Mouse (Mus musculus): ENCODE measurements around the gene Defa35.
"Not testable (repeated sequence)": the region's sequence is repeated elsewhere in the genome, so short reads cannot be mapped to it uniquely, and the experiment has no call there.

Defa35 gene

DNA sequence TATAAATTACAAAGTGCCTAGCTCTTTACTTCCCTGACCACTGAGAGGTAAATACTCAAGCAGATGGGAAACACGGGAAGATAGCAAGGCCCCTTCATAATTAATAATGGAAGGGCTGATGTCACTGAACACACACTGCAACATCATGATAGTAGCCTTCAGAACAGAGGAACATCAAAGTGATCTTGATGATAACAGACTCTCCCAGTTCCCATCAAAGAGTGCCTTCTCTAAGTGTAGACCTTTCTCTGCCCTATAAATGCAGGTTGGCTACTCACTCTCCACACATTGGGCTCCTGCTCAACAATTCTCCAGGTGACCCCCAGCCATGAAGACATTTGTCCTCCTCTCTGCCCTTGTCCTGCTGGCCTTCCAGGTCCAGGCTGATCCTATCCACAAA lies at the start of gene Defa35:
Defa35 (plus strand) TSS at position 301 of the 400 bp plus-strand sequence.
- not testable (repeated sequence) for DNase-seq (ENCODE audit: low spot score)

DNA sequence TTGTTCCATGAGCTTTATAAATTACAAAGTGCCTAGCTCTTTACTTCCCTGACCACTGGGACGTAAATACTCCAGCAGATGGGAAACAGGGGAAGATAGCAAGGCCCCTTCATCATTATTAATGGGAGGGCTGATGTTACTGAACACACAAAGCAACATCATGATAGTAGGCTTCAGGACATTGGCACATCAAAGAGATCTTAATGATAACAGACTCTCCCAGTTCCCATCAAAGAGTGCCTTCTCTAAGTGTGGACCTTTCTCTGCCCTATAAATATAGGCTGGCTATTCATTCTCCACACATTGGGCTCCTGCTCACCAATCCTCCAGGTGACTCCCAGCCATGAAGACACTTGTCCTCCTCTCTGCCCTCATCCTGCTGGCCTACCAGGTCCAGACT lies 39.6 kb upstream of the Defa35 start, which contains the start of gene Defa21:
Defa21 (plus strand) TSS at position 301 of the 400 bp plus-strand sequence.
- DNase-seq (ENCODE audit: low spot score), result not testable (repeated sequence)

DNA sequence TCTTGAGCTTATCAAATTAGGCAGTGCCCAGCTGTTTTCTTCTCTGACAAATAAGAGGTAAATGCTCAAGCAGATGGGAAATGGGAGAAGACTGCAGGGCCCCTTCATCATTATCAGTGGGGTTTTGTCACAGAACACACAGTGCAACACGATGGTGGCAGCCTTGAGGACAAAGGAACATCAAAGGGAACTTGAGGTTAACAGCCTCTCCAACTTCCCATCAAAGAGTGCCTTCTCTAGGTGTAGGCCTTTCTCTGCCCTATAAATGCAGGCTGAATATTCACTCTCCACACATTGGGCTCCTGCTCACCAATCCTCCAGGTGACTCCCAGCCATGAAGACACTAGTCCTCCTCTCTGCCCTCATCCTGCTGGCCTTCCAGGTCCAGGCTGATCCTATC lies 10.1 kb upstream of the Defa35 start, which contains the start of gene Defa23:
Defa23 (plus strand) TSS at position 301 of the 400 bp plus-strand sequence.
- DNase-seq (ENCODE audit: low spot score), result not testable (repeated sequence)

DNA sequence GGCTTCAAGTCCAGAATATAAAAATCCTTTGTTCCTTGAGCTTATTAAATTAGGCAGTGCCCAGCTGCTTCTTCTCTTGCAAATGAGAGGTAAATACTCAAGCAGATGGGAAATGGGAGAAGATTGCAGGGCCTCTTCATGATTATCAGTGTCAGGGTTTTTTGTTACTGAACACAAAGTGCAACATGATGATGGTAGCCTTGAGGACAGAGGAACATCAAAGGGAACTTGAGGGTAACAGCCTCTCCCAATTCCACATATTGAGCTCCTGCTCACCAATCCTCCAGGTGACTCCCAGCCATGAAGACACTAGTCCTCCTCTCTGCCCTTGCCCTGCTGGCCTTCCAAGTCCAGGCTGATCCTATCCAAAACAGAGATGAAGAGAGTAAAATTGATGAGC lies 19.3 kb downstream of the Defa35 start, which contains the start of gene Defa25:
Defa25 (plus strand) TSS at position 301 of the 400 bp plus-strand sequence.
- DNase-seq (ENCODE audit: low spot score), result not testable (repeated sequence)

DNA sequence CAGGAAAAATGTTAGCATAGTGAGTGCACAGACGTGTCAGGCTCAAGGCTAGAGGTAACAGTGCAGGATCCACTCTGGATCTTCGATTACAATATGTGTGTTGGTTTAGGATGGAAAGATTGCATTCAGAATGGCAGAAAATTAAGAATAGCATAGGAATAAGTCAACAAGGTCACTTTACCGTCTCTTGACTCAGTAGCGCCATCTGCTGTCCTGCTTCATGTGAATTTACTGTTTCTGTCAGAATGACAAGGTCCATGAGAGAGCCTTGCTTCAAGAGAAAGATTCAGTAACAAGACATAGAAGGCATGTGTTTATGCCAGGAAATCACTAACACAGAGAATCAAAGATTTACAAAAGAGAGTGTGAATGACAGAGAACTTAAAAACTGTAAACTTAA lies 28.3 kb downstream of the Defa35 start:
- DNase-seq (ENCODE audit: low spot score), result no peak

DNA sequence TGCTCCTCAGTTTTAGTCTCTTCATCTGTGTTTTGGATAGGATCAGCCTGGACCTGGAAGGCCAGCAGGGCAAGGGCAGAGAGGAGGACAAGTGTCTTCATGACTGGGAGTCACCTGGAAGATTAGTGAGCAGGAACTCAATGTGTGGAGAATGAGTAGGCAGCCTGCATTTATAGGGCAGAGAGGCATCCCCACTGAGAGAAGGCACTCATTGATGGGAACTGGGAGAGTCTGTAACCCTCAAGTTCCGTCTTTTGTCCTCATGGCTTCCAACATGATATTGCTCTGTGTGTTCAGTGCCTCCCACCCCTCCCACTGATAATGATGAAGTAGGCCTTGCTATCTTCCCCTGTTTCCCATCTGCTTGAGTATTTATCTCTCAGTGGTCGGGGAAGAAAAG lies 31.1 kb downstream of the Defa35 start, which contains the start of gene Gm14851:
Gm14851 (minus strand) TSS at position 101 of the 400 bp plus-strand sequence.
- DNase-seq (ENCODE audit: low spot score), result not testable (repeated sequence)

Data from T-cell, adult 2 months (primary cell).